Mouse (Mus musculus): ENCODE data around the gene Gm884.

Gm884 gene

GRCm38 (mm10) chr11:103621040-103621439 is at the start of gene Gm884:
Gm884 (minus strand) TSS chr11:103621140.
- DNase-seq (ENCODE audit: low spot score), result no peak

GRCm38 (mm10) chr11:103666907-103667426 is 46.0 kb upstream of the Gm884 start:
- no peak for DNase-seq (ENCODE audit: low spot score)

GRCm38 (mm10) chr11:103666181-103666906 is 45.4 kb upstream of the Gm884 start:
- no peak for DNase-seq (ENCODE audit: low spot score)

- DNase-seq (ENCODE audit: low spot score), result no peak
Measured at GRCm38 (mm10) chr11:103665695-103666094, 44.8 kb upstream of the Gm884 start.

- DNase-seq (ENCODE audit: low spot score), result no peak
Measured at GRCm38 (mm10) chr11:103663119-103663518, 42.2 kb upstream of the Gm884 start.

- DNase-seq (ENCODE audit: low spot score), result no peak
Measured at GRCm38 (mm10) chr11:103662546-103662945, 41.6 kb upstream of the Gm884 start.

- DNase-seq (ENCODE audit: low spot score), result no peak
Measured at GRCm38 (mm10) chr11:103661863-103662262, 40.9 kb upstream of the Gm884 start.

- DNase-seq (ENCODE audit: low spot score), result no peak
Measured at GRCm38 (mm10) chr11:103658189-103658588, 37.2 kb upstream of the Gm884 start.

- peak; percentile 83 for DNase-seq (ENCODE audit: low spot score)
Measured at GRCm38 (mm10) chr11:103656520-103656919, 35.6 kb upstream of the Gm884 start.

- no peak for DNase-seq (ENCODE audit: low spot score)
Measured at GRCm38 (mm10) chr11:103653359-103653965, 32.5 kb upstream of the Gm884 start.

GRCm38 (mm10) chr11:103651426-103651825 is 30.5 kb upstream of the Gm884 start:
- DNase-seq (ENCODE audit: low spot score), result no peak

GRCm38 (mm10) chr11:103649983-103650493 is 29.1 kb upstream of the Gm884 start:
- DNase-seq (ENCODE audit: low spot score), result no peak

GRCm38 (mm10) chr11:103649301-103649982 is 28.5 kb upstream of the Gm884 start, which contains the start of gene Rprml:
Rprml (plus strand) TSS chr11:103649570.
- DNase-seq (ENCODE audit: low spot score), result peak; percentile 59

GRCm38 (mm10) chr11:103648656-103649055 is 27.7 kb upstream of the Gm884 start:
- DNase-seq (ENCODE audit: low spot score), result no peak

GRCm38 (mm10) chr11:103647921-103648620 is 27.1 kb upstream of the Gm884 start:
- peak; percentile 70 for DNase-seq (ENCODE audit: low spot score)

GRCm38 (mm10) chr11:103646301-103646700 is 25.4 kb upstream of the Gm884 start:
- peak; percentile 28 for DNase-seq (ENCODE audit: low spot score)

- DNase-seq (ENCODE audit: low spot score), result peak; percentile 27
Measured at GRCm38 (mm10) chr11:103645731-103646130, 24.8 kb upstream of the Gm884 start.

- peak; percentile 25 for DNase-seq (ENCODE audit: low spot score)
Measured at GRCm38 (mm10) chr11:103643211-103643610, 22.3 kb upstream of the Gm884 start.

- peak; percentile 71 for DNase-seq (ENCODE audit: low spot score)
Measured at GRCm38 (mm10) chr11:103639407-103639946, 18.5 kb upstream of the Gm884 start.

- peak; percentile 11 for DNase-seq (ENCODE audit: low spot score)
Measured at GRCm38 (mm10) chr11:103638790-103639189, 17.9 kb upstream of the Gm884 start, which contains the start of gene Lyzl6. Lyzl6 (minus strand) TSS chr11:103638890.

GRCm38 (mm10) chr11:103636261-103636660 is 15.3 kb upstream of the Gm884 start:
- DNase-seq (ENCODE audit: low spot score), result no peak
